Mouse (Mus musculus) hindbrain, embryonic 14.5 days (tissue): ENCODE data around the gene Dnah10. TPM values are rescaled to one million over a fixed set of nuclear protein-coding genes. Genes with fewer than 3 reads are reported as not detected.

Experiments used
- ATAC-seq: fragments of 200-750 bp; cut with Nextera tagmentation; 2 replicates; pipeline ENCODE4 v1.8.0; 2017; ENCODE audit warnings: moderate number of reproducible peaks, mild to moderate bottlenecking, moderate TSS enrichment, moderate library complexity; ENCODE audit not compliant: low FRiP score
- DNase-seq: peaks from one replicate; pipeline ENCODE4 v3.0.0-alpha.2; 2015; ENCODE audit warnings: low spot score
- H3K27ac ChIP-seq: fragments of 300-500 bp; sonication (generic); 2 replicates; pipeline ENCODE4 v1.5.1; 2014; ENCODE audit warnings: mild to moderate bottlenecking, moderate library complexity
- H3K27me3 ChIP-seq: fragments of 300-500 bp; sonication (generic); 2 replicates; pipeline ENCODE4 v1.6.1; 2014; ENCODE audit warnings: mild to moderate bottlenecking, low read length, mixed read lengths; ENCODE audit not compliant: control insufficient read depth, insufficient read depth
- H3K36me3 ChIP-seq: fragments of 300-500 bp; sonication (generic); replicated peaks from 2 replicates; pipeline ENCODE4 v1.6.1; 2014; ENCODE audit not compliant: control insufficient read depth, insufficient read depth
- H3K4me1 ChIP-seq: fragments of 300-500 bp; sonication (generic); replicated peaks from 2 replicates; pipeline ENCODE4 v1.6.1; 2014; ENCODE audit warnings: antibody characterized with exemption, low read length, mixed read lengths; ENCODE audit not compliant: control insufficient read depth, insufficient read depth
- H3K4me2 ChIP-seq: fragments of 300-500 bp; sonication (generic); replicated peaks from 2 replicates; pipeline ENCODE4 v1.6.1; 2014; ENCODE audit warnings: mild to moderate bottlenecking, moderate library complexity
- H3K4me3 ChIP-seq: fragments of 300-500 bp; sonication (generic); replicated peaks from 2 replicates; pipeline ENCODE4 v1.5.1; 2014; ENCODE audit warnings: mild to moderate bottlenecking, low read length
- H3K9ac ChIP-seq: fragments of 300-500 bp; sonication (generic); 2 replicates; pipeline ENCODE4 v1.6.1; 2014
- H3K9me3 ChIP-seq: fragments of 300-500 bp; sonication (generic); 2 replicates; pipeline ENCODE4 v1.6.1; 2016; ENCODE audit warnings: low read length; ENCODE audit not compliant: control insufficient read depth
- WGBS: fragments of 180-500 bp; shearing (Covaris S2); extraction: QIAGEN DNeasy Blood & Tissue Kit; methylation state at CpG from one replicate; pipeline ENCODE4 v1.1.7; 2014; 5-methylcytosine and 5-hydroxymethylcytosine counted together
- polyA plus RNA-seq: library from polyadenylated mRNA; unstranded; fragments of >200 nt; fragmentation: Nextera tagmentation; extraction: Ambion mirVana; gene quantifications from 2 replicates; pipeline ENCODE4 v1.2.1, GENCODE M21; 2014

Dnah10 gene
- polyA plus RNA-seq, 1 experiment from 2014 or later, result 0.24 TPM

- ATAC-seq, result no peak
- DNase-seq, result no peak
- Histone ChIP-seq H3K27ac (no peak overlapping the region), H3K4me3 (no peak overlapping the region), H3K9ac (no peak overlapping the region), H3K27me3 (no peaks in the 10 kb centered on the region), H3K4me1 (no peaks in the 10 kb centered on the region), H3K9me3 (no peaks in the 10 kb centered on the region; the same call in 1 of the 2 replicates), H3K36me3 (no peaks in the 10 kb centered on the region), H3K4me2 (no peak overlapping the region)
- WGBS, result 88% methylated on average over 8 of the region's 8 CpGs
Observed at GRCm38 (mm10) chr5:124781696-124782095, 56.8 kb downstream of the Dnah10 start.

GRCm38 (mm10) chr5:124785650-124786049 lies 60.8 kb downstream of the Dnah10 start:
- H3K9me3 ChIP-seq, result no peaks in the 10 kb centered on the region; the same call in 1 of the 2 replicates
- no peak overlapping the region for H3K9ac ChIP-seq
- ATAC-seq, result no peak
- H3K4me1 ChIP-seq, result no peaks in the 10 kb centered on the region
- H3K27me3 ChIP-seq, result no peaks in the 10 kb centered on the region
- H3K4me2 ChIP-seq, result no peak overlapping the region
- H3K27ac ChIP-seq, result no peak overlapping the region
- H3K36me3 ChIP-seq, result no peaks in the 10 kb centered on the region
- no peak overlapping the region for H3K4me3 ChIP-seq
- no peak for DNase-seq
- WGBS, result 83% methylated on average over 7 of the region's 7 CpGs

GRCm38 (mm10) chr5:124792112-124792511 lies 67.2 kb downstream of the Dnah10 start:
- no peaks in the 10 kb centered on the region for H3K36me3 ChIP-seq
- H3K27me3 ChIP-seq, result no peaks in the 10 kb centered on the region
- WGBS, result 87% methylated on average over 7 of the region's 7 CpGs
- H3K4me3 ChIP-seq, result no peak overlapping the region
- no peak overlapping the region for H3K9ac ChIP-seq
- H3K9me3 ChIP-seq, result no peaks in the 10 kb centered on the region
- ATAC-seq, result no peak
- no peak overlapping the region for H3K4me2 ChIP-seq
- no peak for DNase-seq
- H3K27ac ChIP-seq, result no peak overlapping the region
- H3K4me1 ChIP-seq, result no peaks in the 10 kb centered on the region

- no peak for ATAC-seq
- 86% methylated on average over 4 of the region's 4 CpGs for WGBS
- Histone ChIP-seq H3K36me3 (no peaks in the 10 kb centered on the region), H3K4me2 (no peak overlapping the region), H3K9me3 (no peaks in the 10 kb centered on the region), H3K27me3 (no peaks in the 10 kb centered on the region), H3K4me3 (no peak overlapping the region), H3K9ac (no peak overlapping the region), H3K4me1 (no peaks in the 10 kb centered on the region), H3K27ac (no peak overlapping the region)
- DNase-seq, result no peak
Observed at GRCm38 (mm10) chr5:124809708-124810366, 85.0 kb downstream of the Dnah10 start.

GRCm38 (mm10) chr5:124812466-124812865 lies 87.6 kb downstream of the Dnah10 start:
- H3K4me2 ChIP-seq, result no peak overlapping the region

GRCm38 (mm10) chr5:124814797-124815196 lies 89.9 kb downstream of the Dnah10 start:
- Histone ChIP-seq H3K4me3 (no peak overlapping the region), H3K27ac (no peak overlapping the region), H3K36me3 (no peaks in the 10 kb centered on the region), H3K4me2 (no peak overlapping the region), H3K9ac (no peak overlapping the region), H3K9me3 (no peaks in the 10 kb centered on the region), H3K4me1 (no peaks in the 10 kb centered on the region), H3K27me3 (no peaks in the 10 kb centered on the region)
- DNase-seq (no peak), ATAC-seq (no peak)
- WGBS, result 65% methylated on average over 5 of the region's 5 CpGs

More at GRCm38 (mm10) chr5:124812466-124812865, 87.6 kb downstream of the Dnah10 start:
- no peaks in the 10 kb centered on the region for H3K36me3 ChIP-seq
- ATAC-seq (no peak), DNase-seq (no peak)
- H3K9me3 ChIP-seq, result no peaks in the 10 kb centered on the region
- no peak overlapping the region for H3K4me3 ChIP-seq
- no peak overlapping the region for H3K9ac ChIP-seq
- H3K4me1 ChIP-seq, result no peaks in the 10 kb centered on the region
- WGBS, result 90% methylated on average over 12 of the region's 12 CpGs
- no peaks in the 10 kb centered on the region for H3K27me3 ChIP-seq
- H3K27ac ChIP-seq, result no peak overlapping the region

GRCm38 (mm10) chr5:124817050-124817449 lies 92.2 kb downstream of the Dnah10 start:
- no peak overlapping the region for H3K4me2 ChIP-seq
- no peak overlapping the region for H3K9ac ChIP-seq
- no peaks in the 10 kb centered on the region for H3K36me3 ChIP-seq
- no peak overlapping the region for H3K27ac ChIP-seq
- H3K4me3 ChIP-seq, result no peak overlapping the region
- ATAC-seq (no peak), DNase-seq (no peak)
- H3K4me1 ChIP-seq, result no peaks in the 10 kb centered on the region
- H3K27me3 ChIP-seq, result no peaks in the 10 kb centered on the region
- 87% methylated on average over 15 of the region's 15 CpGs for WGBS
- H3K9me3 ChIP-seq, result no peaks in the 10 kb centered on the region

GRCm38 (mm10) chr5:124822128-124822894 lies 97.4 kb downstream of the Dnah10 start:
- H3K4me3 ChIP-seq, result no peak overlapping the region
- DNase-seq (no peak), ATAC-seq (no peak)
- no peaks in the 10 kb centered on the region for H3K36me3 ChIP-seq
- no peak overlapping the region for H3K4me2 ChIP-seq
- H3K4me1 ChIP-seq, result no peaks in the 10 kb centered on the region
- no peaks in the 10 kb centered on the region for H3K27me3 ChIP-seq
- H3K27ac ChIP-seq, result no peak overlapping the region
- no peaks in the 10 kb centered on the region for H3K9me3 ChIP-seq
- WGBS, result 83% methylated on average over 18 of the region's 18 CpGs
- H3K9ac ChIP-seq, result no peak overlapping the region

GRCm38 (mm10) chr5:124830331-124830730 lies 105.4 kb downstream of the Dnah10 start:
- H3K4me1 ChIP-seq, result no peaks in the 10 kb centered on the region
- H3K4me3 ChIP-seq, result no peak overlapping the region
- H3K9ac ChIP-seq, result no peak overlapping the region
- ATAC-seq (no peak), DNase-seq (no peak)
- no peak overlapping the region for H3K27ac ChIP-seq
- no peaks in the 10 kb centered on the region for H3K9me3 ChIP-seq
- no peak overlapping the region for H3K4me2 ChIP-seq
- no peaks in the 10 kb centered on the region for H3K27me3 ChIP-seq
- peaks cover 26% of the 10 kb centered on the region for H3K36me3 ChIP-seq
- WGBS, result 94% methylated on average over 12 of the region's 12 CpGs
